Mouse (Mus musculus) CH12.LX (cell line): Measurements from ENCODE around the gene Spast.

ENCODE experiments used
- MYC ChIP-seq: IDR thresholded peaks from 2 replicates; pipeline ENCODE4 v1.6.1; 2011; ENCODE audit warnings: low read depth, mild to moderate bottlenecking, improper control_type of control experiment, low read length
- SIN3A ChIP-seq: IDR thresholded peaks from 2 replicates; pipeline ENCODE4 v1.6.1; 2012; ENCODE audit warnings: low read length, improper control_type of control experiment, inconsistent platforms
- ZMIZ1 ChIP-seq: IDR thresholded peaks from 2 replicates; pipeline ENCODE4 v1.6.1; 2012; ENCODE audit warnings: low read depth, mild to moderate bottlenecking, inconsistent platforms, low read length, improper control_type of control experiment

DNA sequence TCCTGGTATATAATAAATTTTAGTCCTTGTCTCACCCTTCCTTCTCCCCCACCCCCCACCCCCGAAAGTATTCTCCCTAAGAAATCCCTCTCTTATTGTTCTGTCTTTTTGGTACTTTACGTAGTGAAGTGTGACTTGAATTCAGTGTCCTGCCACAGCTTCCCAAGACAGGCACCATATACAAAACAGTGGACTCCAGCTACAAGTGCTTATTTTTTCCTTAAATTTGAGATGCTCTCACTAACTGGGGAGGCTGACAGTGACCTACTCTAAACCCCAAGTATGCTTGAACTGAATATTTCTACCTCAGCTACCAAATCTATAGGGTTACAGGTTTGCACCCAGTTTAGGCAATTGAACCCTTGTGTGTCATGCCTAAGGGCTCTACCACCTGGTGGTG is 55.6 kb downstream of the Spast start:
- no peak for TF ChIP-seq MYC
- TF ChIP-seq ZMIZ1: no peak
- no peak for TF ChIP-seq SIN3A
